Mouse (Mus musculus) cortical plate, adult 2 months (tissue): Measurements from ENCODE around the gene Hist2h3c2. TPM values are rescaled to one million over a fixed set of nuclear protein-coding genes. Genes with fewer than 3 reads are reported as not detected.
"Not testable (repeated sequence)": the region's sequence is repeated elsewhere in the genome, so short reads cannot be mapped to it uniquely, and the experiment has no call there.

ENCODE experiments used
- H3K27ac ChIP-seq: fragments of 200-500 bp; 2 replicates; pipeline ENCODE4 v1.5.1; 2012; ENCODE audit warnings: low read length, control low read depth, inconsistent platforms; ENCODE audit not compliant: insufficient read depth
- H3K4me1 ChIP-seq: fragments of 200-500 bp; 2 replicates; pipeline ENCODE4 v1.6.1; 2011; ENCODE audit warnings: low read length; ENCODE audit not compliant: control insufficient read depth, insufficient read depth
- H3K4me3 ChIP-seq: fragments of 200-500 bp; 2 replicates; pipeline ENCODE4 v1.5.1; 2011; ENCODE audit warnings: mild to moderate bottlenecking, low read length, control low read depth; ENCODE audit not compliant: insufficient read depth
- CTCF ChIP-seq: fragments of 200-500 bp; IDR thresholded peaks from 2 replicates; pipeline ENCODE4 v1.5.1; 2011; ENCODE audit warnings: mild to moderate bottlenecking, control low read depth, low read length; ENCODE audit not compliant: insufficient read depth; ENCODE audit errors: extremely low read depth
- POLR2A ChIP-seq: fragments of 200-500 bp; IDR thresholded peaks from 2 replicates; pipeline ENCODE4 v1.6.1; 2011; ENCODE audit warnings: mild to moderate bottlenecking, low read length, control low read depth; ENCODE audit not compliant: insufficient read depth; ENCODE audit errors: extremely low read depth
- polyA plus RNA-seq: library from polyadenylated mRNA; depleted of rRNA; stranded (reverse); fragments of >200 nt; gene quantifications from 2 replicates; pipeline ENCODE4 v1.2.3, GENCODE M21; 2012

The Hist2h3c2 gene
- polyA plus RNA-seq, 1 experiment = 9.2 TPM

DNA sequence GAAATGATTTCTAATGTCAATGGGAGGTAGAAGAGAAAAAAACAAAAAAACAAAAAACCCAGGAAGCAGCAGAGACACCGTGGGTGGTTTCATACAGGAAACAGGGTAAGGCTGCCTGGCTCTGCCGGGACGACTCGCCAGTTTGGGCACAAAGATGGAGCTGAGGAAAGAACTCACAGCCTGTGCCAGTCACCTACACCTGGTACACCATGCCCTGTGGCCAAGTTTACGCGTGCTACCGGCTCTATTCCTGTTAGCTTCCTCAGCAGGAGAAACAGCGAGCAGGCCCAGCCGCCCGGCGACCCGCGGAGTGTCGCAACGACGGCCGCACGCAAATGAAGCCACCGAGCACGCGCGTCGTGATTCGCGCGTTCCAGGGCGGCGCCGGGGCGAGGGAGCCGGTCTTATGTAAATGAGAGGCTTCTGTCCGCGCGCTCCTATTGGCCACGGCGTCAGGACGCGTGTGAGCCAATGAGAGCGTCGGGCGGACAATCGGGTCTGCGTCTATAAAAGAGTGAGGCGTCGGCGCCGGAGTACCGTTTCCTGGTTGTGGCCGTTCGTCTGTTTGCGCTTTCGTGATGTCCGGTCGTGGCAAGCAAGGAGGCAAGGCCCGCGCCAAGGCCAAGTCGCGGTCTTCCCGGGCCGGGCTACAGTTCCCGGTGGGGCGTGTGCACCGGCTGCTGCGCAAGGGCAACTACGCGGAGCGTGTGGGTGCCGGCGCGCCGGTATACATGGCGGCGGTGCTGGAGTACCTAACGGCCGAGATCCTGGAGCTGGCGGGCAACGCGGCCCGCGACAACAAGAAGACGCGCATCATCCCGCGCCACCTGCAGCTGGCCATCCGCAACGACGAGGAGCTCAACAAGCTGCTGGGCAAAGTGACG is 6.3 kb upstream of the Hist2h3c2 start, which contains the start of gene Hist2h2aa1:
TSS of gene Hist2h2aa1 (plus strand) at position 495 of the 884 bp plus-strand sequence.
- peak; percentile 70; the same call in 1 of the 2 replicates for TF ChIP-seq POLR2A
- Histone ChIP-seq H3K27ac (peak within 1 kb of the TSS; percentile 99), H3K4me3 (peak within 1 kb of the TSS; percentile 93)
- not testable (repeated sequence) for H3K4me1 ChIP-seq

DNA sequence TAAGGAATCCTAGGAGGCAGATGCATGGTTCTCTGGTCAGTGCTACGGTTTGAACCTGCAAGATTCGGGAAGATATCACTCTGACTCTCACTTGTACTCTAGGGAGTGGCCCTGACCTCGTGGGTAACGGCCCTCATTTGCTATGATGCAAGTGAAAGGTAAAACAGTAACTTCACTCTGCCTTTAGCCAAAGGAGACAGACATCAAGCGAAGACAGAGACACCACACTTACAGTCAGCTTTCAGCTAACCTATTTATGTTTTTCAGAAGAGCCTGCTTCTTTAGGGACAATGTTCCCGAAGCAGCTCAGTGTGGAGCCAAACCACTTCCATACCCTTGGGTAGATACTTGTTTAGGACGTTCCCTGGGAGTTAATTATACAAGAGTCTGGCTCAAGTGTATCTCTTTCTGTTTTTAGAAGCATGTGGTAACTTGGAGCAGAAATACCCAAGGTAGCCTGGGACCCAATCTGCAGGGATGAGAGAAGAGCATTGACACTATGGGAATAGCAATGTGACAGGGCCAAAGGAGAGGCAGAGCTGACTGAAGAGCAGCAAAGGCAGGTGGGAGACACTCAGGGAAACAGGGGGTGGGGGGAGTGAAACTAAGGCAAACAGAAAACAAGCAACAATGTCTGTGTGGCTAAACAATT is 5.1 kb upstream of the Hist2h3c2 start:
- Histone ChIP-seq H3K4me3 (peak overlapping the region; percentile 93; the same call in 1 of the 2 replicates), H3K27ac (no peak overlapping the region), H3K4me1 (peaks cover 3% of the 10 kb centered on the region; the same call in 1 of the 2 replicates)
- no peak for TF ChIP-seq POLR2A
- TF ChIP-seq CTCF = no peak

DNA sequence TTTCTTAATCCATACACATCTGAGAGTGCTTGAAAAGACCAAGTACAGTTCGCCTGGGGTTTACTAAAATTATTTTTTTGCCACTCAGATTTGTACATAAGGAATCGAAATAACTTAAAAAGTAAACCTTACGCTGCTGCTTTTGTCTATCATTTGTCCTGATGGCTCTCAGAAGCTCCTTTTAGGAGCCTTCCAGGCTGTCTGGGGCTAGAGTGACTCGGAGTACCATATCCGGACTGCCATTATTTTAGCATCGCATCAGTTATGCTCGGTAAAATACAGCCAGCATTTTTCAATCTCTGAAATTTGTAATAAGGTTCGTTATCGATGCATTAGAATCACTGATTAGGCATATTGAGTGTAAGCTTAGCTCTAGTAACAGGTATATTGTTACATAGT is 1.9 kb upstream of the Hist2h3c2 start:
- Histone ChIP-seq H3K4me1 (peaks cover 6% of the 10 kb centered on the region; the same call in 1 of the 2 replicates), H3K4me3 (peak overlapping the region; percentile 18; the same call in 1 of the 2 replicates), H3K27ac (peak overlapping the region; percentile 80)
- no peak for TF ChIP-seq POLR2A
- TF ChIP-seq CTCF = no peak

DNA sequence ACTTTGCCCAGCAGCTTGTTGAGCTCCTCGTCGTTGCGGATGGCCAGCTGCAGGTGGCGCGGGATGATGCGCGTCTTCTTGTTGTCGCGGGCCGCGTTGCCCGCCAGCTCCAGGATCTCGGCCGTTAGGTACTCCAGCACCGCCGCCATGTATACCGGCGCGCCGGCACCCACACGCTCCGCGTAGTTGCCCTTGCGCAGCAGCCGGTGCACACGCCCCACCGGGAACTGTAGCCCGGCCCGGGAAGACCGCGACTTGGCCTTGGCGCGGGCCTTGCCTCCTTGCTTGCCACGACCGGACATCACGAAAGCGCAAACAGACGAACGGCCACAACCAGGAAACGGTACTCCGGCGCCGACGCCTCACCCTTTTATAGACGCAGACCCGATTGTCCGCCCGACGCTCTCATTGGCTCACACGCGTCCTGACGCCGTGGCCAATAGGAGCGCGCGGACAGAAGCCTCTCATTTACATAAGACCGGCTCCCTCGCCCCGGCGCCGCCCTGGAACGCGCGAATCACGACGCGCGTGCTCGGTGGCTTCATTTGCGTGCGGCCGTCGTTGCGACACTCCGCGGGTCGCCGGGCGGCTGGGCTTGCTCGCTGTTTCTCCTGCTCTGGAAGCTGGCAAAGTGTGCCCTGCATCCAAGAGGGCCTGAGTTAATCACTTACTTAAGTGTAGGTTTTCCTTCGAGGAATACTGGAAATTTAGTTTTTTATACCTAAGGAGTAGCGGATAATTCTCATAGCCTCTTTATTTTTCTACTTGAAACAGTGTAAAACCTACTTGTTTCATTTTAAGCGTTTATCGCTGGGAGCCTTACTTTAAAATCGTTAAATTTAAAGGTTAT is 1.2 kb upstream of the Hist2h3c2 start, which contains the start of gene Hist2h2aa2:
TSS of gene Hist2h2aa2 (minus strand) at position 328 of the 850 bp plus-strand sequence.
- peak within 1 kb of the TSS; percentile 69 for H3K4me3 ChIP-seq
- not testable (repeated sequence) for H3K4me1 ChIP-seq
- peak within 1 kb of the TSS; percentile 80 for H3K27ac ChIP-seq
- TF ChIP-seq POLR2A = peak; percentile 51; the same call in 1 of the 2 replicates

DNA sequence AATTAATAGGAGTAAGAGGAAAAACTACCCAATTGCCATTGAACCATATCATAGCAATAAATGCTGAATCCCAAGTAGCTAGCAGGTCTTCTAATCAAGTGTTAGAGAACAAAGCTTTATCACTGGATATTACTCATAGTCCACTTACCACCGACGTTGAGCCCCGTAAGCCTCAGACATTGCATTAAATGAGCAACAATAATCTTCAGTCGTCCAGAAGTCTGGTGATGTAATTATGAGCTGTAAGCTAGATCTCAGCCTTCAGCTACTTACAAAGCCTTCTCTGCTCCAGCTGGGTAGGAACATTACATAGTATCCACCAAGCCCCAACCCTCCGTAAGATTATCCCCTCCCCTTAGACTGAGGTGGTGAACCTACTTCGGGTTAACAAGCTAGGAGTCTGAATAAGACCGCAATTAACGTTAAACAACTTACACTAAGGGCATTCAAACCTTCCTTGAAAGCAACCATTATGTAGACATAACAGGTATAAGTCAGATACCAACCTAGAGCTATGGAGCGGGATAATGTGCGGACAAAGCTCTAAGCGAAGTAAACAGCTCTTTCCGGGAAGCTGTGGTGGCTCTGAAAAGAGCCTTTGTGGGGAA is 919 bp downstream of the Hist2h3c2 start:
- TF ChIP-seq POLR2A (no peak), CTCF (no peak)
- H3K27ac ChIP-seq = no peak overlapping the region
- H3K4me1 ChIP-seq = peaks cover 4% of the 10 kb centered on the region; the same call in 1 of the 2 replicates
- H3K4me3 ChIP-seq = no peak overlapping the region

DNA sequence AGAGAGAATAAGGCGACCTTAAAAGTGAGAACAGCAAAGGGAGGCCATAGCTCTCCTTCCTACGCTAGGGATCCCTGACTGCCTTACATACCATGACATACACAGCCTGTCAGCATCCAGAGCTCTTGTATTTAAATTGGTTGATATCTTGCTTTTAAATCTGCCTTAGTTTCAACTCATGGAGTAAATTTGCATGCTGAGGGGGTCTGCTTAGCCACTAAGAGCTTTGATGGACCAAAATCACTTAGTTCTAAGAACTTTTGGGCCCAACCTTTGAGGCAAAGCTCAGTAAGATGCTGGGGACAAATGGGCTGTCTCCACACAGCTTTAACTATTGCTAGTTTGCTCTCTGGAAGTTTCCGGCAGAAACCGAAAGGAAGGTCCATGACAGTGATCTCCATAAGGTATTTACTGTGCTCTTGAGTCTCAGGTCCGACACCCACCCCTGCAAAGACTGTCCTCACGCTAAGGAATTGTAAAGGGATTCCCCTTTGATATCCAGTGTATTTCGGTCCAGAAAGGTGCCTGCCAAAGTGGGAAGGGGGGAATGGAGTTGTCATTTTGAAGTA is 1.5 kb downstream of the Hist2h3c2 start:
- TF ChIP-seq POLR2A (no peak), CTCF (no peak)
- no peak overlapping the region for H3K4me3 ChIP-seq
- peaks cover 4% of the 10 kb centered on the region; the same call in 1 of the 2 replicates for H3K4me1 ChIP-seq
- H3K27ac ChIP-seq = no peak overlapping the region

DNA sequence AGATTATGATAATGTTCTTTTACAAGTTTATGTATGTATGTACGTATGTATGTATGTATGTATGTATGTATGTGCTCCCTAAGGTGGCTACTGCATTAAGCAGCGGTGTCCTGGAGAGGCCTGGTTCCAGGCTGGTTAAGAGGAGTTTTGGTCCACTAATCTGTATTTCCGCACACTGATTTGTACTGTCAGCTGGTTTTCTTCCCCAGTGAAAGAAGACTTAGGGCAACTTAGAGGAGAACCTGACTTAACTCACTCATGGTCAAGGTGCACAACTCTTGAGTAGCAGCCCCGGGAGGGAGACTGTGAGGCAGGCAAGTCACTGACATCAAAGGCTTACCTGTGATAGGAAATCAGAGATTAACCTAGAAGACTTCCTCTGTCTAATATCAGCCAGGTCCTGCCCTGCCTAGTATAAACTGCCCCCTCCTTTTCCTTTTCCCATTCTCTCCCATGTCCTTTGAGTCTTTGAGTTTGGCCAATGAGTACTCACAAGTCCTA is 2.0 kb downstream of the Hist2h3c2 start:
- peaks cover 4% of the 10 kb centered on the region; the same call in 1 of the 2 replicates for H3K4me1 ChIP-seq
- no peak for TF ChIP-seq POLR2A
- no peak overlapping the region for H3K27ac ChIP-seq
- no peak overlapping the region for H3K4me3 ChIP-seq

DNA sequence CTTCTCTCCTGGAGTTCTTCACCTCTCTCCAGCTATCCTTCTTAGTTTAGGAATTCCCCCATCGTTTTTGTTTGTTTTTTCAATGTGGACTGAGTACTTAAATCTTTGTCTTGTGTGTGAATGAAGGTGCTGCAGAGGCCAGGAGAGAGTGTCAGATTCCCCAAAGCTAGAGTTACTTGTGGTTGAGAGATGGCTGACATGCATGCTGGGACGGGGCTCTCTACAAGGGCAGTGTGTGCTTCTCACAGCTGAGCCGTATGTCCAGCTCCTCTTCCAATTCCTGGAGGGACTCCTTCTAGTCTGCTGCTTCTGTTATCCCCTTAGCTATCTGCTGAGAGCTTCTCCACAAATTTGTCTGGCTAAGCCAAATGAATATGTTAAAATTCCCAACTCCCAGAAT is 3.1 kb downstream of the Hist2h3c2 start:
- H3K4me3 ChIP-seq = no peak overlapping the region
- no peak overlapping the region for H3K27ac ChIP-seq
- H3K4me1 ChIP-seq = peaks cover 3% of the 10 kb centered on the region; the same call in 1 of the 2 replicates
- no peak for TF ChIP-seq CTCF
